Mouse (Mus musculus) stomach, postnatal 0 days (tissue): ENCODE data around the gene Tor1a.

ENCODE experiments used
- CTCF ChIP-seq: IDR thresholded peaks from 2 replicates; pipeline ENCODE4 v1.5.1; 2016; ENCODE audit warnings: antibody characterized with exemption, low read depth, mild to moderate bottlenecking, moderate library complexity
- EP300 ChIP-seq: optimal IDR thresholded peaks from 2 replicates; pipeline ENCODE3; 2016; ENCODE audit warnings: antibody characterized with exemption

DNA sequence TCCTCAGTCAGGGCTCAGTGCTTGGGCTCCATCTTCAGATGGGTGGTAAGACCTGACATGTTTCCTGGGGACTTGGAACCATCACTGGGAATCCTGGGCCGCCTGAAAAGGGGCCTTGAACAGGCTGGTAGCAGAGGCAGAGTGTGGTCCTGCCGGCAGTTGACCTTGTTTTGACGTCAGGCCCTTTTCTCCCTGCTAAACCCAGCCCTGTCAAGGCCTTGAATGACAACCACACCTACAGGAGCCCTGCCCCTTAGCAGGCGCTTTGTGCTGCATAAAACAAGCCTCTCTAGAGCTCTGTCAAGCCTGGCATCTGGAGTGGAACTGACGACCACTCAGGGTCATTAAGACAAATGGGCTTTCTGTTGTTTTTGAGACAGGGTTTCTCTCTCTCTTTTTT is 7.9 kb downstream of the Tor1a start:
- TF ChIP-seq CTCF (no peak), EP300 (no peak)
